Mouse (Mus musculus) heart, postnatal 25 days (tissue): ENCODE results near the gene Olfr750. TPM values are rescaled to one million over a fixed set of nuclear protein-coding genes. Genes with fewer than 3 reads are reported as not detected.

Experiments
- DNase-seq: peaks from one replicate; pipeline ENCODE4 v3.0.0; 2022; ENCODE audit warnings: low spot score
- intact Hi-C: fragments of 180-260 bp; cut with DNase I; formaldehyde crosslinking; loops from one replicate; pipeline ENCODE4 v1.15.1; 2025
- total RNA-seq, 2 experiments: library from RNA; stranded (reverse); gene quantifications; 2 replicates each; pipeline ENCODE4 v1.2.3; 2021

Gene Olfr750
- total RNA-seq, 2 experiments from 2014 or later: not detected

DNA sequence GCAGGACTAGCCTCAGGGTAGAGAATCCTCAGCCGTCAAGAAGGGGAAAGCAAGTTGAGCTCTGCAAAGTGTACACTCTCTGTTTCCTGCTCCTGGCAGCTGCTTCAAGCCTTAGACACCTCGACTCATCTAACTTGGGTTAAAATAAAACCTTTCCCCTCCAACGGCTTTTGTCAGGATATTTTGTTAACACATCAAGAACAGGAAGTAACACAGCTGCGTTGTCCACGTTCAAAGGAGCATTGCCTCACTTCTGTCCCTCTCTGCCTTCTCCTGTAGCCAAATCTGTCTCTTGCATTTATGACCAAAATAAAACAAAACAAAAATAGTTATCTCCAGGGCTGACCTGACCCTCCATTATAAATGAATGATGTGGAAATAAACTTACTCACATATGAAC is 26.4 kb downstream of the Olfr750 start:
- no peak for DNase-seq
- intact Hi-C loops: no loop called here

DNA sequence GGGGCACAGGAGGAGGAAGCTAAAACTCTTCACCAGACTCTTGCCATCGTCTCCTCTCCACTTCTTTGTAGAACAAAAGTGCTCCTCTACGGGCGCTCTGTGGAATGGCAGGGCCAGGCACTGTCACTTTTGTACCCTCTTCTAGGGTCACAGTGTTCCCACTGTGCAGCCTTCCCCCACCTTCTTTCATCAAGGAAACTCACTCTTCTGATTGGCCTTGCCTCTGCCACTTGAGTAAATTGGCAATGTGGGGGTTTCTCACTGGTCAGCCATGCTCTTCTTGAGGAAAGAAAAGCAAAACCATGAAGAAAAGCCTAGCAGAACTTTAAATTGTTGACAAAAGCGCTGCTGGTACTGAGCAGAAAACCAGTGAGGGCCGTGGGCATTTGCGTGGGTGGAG is 32.5 kb downstream of the Olfr750 start, which contains the start of gene Rnase9:
TSS of gene Rnase9 (minus strand) at position 101 of the 400 bp plus-strand sequence.
- DNase-seq: no peak
- intact Hi-C loops: no loop called here

DNA sequence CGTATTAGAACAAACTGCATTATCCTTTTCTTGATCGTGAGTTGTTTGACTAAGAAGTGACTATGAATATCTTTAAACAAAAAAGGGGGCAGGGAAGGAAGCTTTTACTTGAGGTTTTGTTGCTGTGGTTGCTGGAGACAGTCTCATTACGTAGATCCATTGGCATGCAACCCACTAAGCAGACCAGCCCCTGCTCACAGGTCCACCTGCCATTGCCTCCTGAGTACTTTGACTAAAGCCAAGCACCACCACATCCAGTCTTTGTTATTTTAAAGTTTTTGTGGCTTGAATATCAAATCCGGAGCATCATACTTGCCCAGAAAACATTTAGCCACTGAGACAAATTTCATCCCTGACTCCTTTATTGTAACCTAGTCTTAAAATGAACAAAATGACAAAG is 38.0 kb downstream of the Olfr750 start:
- intact Hi-C loops: no loop called here
- DNase-seq: no peak

DNA sequence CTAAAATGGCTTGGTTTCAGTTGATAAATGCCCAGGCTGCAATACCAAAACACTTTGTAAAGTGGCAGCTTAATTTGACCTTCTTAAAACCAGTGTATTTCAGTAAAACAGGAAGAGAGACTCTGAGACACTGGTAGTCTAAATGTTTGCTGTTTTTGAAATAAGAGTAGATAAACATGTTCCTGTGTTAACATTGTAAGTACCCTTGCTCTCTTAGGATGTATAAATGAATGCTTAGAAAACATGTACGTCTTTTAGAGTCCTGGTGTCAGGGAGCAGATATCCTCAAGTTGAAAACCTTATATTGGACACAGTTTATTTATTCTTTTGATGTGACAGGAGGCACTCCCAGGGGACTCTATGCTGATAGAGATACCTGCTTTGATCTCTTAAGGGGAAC is 39.0 kb downstream of the Olfr750 start:
- DNase-seq: no peak
- intact Hi-C loops: no loop called here

GRCm38 (mm10) chr14:51027387-51028155 is 46.7 kb downstream of the Olfr750 start:
- DNase-seq: no peak
- intact Hi-C loops: loop anchor here (5.0 kb wide), 2 partner anchors 50 to 70 kb away; no protein-coding TSS in a partner anchor

GRCm38 (mm10) chr14:51026391-51027133 is 47.7 kb downstream of the Olfr750 start:
- intact Hi-C loops: loop anchor here (1.0 to 5.0 kb wide), 3 partner anchors 34 to 71 kb away; no protein-coding TSS in a partner anchor
- DNase-seq: no peak

- DNase-seq: no peak
- intact Hi-C loops: loop anchor here (5.0 kb wide), 2 partner anchors 48 to 72 kb away; no protein-coding TSS in a partner anchor
Observed at GRCm38 (mm10) chr14:51024820-51025219, 49.4 kb downstream of the Olfr750 start.

GRCm38 (mm10) chr14:51023457-51023856 is 50.8 kb downstream of the Olfr750 start:
- no peak for DNase-seq
- intact Hi-C loops: no loop called here

- intact Hi-C loops: loop anchor here (5.0 kb wide), 1 partner anchor 85 kb away; the partner anchor contains the start of genes Pip4p1 and Pnp
- peak; percentile 29 for DNase-seq
Observed at GRCm38 (mm10) chr14:51017256-51017655, 57.0 kb downstream of the Olfr750 start.

Other genes with a start within 250 kb of the Olfr750 start
- gene Tep1, start 203.9 kb downstream of the Olfr750 start, total RNA-seq: 10 to 100 TPM in 1 of 2 experiments, 1 to 10 TPM in 1; 9.3 to 10.2 TPM
- 10 to 100 TPM; 21.5 to 32.5 TPM for gene Klhl33, start 176.9 kb downstream of the Olfr750 start, total RNA-seq
- 10 to 100 TPM; 66.1 to 70.3 TPM for gene Osgep, start 149.5 kb downstream of the Olfr750 start, total RNA-seq
- 10 to 100 TPM; 22.6 to 23.2 TPM for gene Apex1, start 149.5 kb downstream of the Olfr750 start, total RNA-seq
- gene Pip4p1, start 143.6 kb downstream of the Olfr750 start, total RNA-seq: 10 to 100 TPM; 21.1 to 23.6 TPM
- gene Pnp, start 143.4 kb downstream of the Olfr750 start, total RNA-seq: 10 to 100 TPM; 12.2 to 13.5 TPM
- 10 to 100 TPM; 12.6 TPM for gene Gm49342, start 129.9 kb downstream of the Olfr750 start, total RNA-seq
- under 1 TPM; 0.61 to 0.75 TPM for gene Pnp2, start 118.4 kb downstream of the Olfr750 start, total RNA-seq
- under 1 TPM in 1 of 2 experiments, not detected in 1; 0.39 TPM for gene Rnase10, start 66.7 kb downstream of the Olfr750 start, total RNA-seq
- not detected for gene Rnase9, start 32.6 kb downstream of the Olfr750 start, total RNA-seq
- gene Rnase11, start 24.3 kb downstream of the Olfr750 start, total RNA-seq: not detected
- not detected for gene Rnase12, start 16.8 kb downstream of the Olfr750 start, total RNA-seq
- 10 to 100 TPM; 50.0 to 53.8 TPM for gene Rnase4, start 16.6 kb upstream of the Olfr750 start, total RNA-seq
- 1 to 10 TPM; 6.2 to 7.7 TPM for gene Ang, start 16.7 kb upstream of the Olfr750 start, total RNA-seq
- not detected for gene Eddm3b, start 40.0 kb upstream of the Olfr750 start, total RNA-seq
- gene Rnase6, start 49.5 kb upstream of the Olfr750 start, total RNA-seq: under 1 TPM in 1 of 2 experiments, not detected in 1; 0.73 TPM
- gene Rnase1, start 72.3 kb upstream of the Olfr750 start, total RNA-seq: under 1 TPM; 0.52 to 0.53 TPM
- not detected for gene Rnase2b, start 87.8 kb upstream of the Olfr750 start, total RNA-seq
- gene Ang2, start 124.7 kb upstream of the Olfr750 start, total RNA-seq: not detected
- gene Ear14, start 129.0 kb upstream of the Olfr750 start, total RNA-seq: not detected
- gene Rnase2a, start 181.7 kb upstream of the Olfr750 start, total RNA-seq: not detected